Mouse (Mus musculus): Measurements from ENCODE around the gene Cmip.

- TF ChIP-seq CTCF (IDR thresholded peaks at IDR 0.05; ENCODE audit: insufficient read depth, low read length), result no peak
- no peak for TF ChIP-seq POLR2A (IDR thresholded peaks at IDR 0.05; ENCODE audit: borderline replicate concordance, extremely low read depth, low read depth, low read length)
Measured at GRCm38 (mm10) chr8:117462701-117463284, 205.9 kb downstream of the Cmip start.
